Mouse (Mus musculus) heart, postnatal 0 days (tissue): ENCODE measurements at regions not wholly inside any gene's neighbourhood (a gene's known extent, or its start where the extent isn't known, plus 50 kb on each side); places are given as distances from the start of the nearest gene placed in this dataset.

Experiments used
- CTCF ChIP-seq: IDR thresholded peaks from 2 replicates; pipeline ENCODE4 v1.5.1; 2016; ENCODE audit warnings: antibody characterized with exemption, control low read depth, low read depth
- EP300 ChIP-seq: IDR thresholded peaks from 2 replicates; pipeline ENCODE4 v1.6.1; 2016; ENCODE audit warnings: antibody characterized with exemption, low read depth

DNA sequence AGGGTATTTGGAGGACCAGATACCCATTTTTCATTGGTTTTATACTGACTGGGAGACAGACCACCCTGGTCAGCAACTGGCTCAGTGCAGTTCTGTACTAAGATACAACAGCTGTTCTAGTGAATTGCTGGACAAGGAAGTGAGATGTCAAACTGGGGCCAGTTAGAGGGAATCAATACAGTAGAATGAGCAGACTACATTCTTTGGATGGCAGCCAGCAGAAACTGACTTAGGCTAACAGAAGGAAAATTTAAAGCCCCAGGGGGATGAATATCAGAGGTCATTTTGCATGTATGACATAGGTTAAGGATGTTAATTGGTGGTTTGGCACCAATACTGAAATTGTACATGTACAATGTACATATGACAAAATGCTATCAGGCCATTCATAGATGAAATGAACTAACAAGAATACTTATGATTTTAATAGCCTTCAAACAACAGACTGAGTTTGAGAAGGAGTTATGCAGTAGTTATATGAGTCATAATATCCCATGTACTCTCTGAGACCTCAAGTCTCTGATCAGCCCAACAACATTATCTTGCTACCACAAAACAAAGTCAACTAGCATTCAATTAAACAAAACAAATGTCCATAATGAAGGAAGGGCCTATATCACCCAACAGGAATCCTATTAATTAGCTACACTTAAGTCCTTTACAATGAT lies 910.3 kb downstream of the Gsdmc2 start:
- TF ChIP-seq EP300, result no peak
- no peak for TF ChIP-seq CTCF
